Mouse (Mus musculus): ENCODE data around the gene Dscam.

The Dscam gene

GRCm38 (mm10) chr16:96761225-96761624 lies 409.3 kb downstream of the Dscam start:
- no peak for DNase-seq (ENCODE audit: low spot score)

DNA sequence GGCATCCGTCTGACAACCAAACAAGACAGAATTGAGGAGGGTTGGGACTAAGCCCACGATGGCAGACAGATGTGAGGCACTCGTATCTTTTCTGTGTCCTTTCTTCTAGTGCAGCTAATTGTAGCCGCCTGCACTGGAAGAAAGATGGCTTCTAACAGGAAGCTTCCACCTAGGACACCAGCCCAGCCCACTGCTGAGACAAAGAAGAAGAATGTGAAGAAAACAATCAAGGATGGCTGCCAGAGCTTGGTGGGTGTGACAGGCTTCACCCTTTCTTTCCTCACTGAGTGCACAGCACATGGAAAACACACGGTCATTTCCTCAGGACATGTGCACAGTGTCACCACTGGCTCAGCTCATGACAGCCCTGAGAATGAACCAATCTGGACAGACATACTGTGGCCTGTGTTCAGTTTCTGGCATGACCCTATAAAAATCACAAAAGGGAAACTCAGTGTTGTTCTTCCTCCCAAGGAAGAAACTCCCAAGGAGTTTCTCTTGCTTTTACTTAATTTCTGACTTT lies 411.4 kb downstream of the Dscam start:
- no peak for DNase-seq (ENCODE audit: low spot score)

- DNase-seq (ENCODE audit: low spot score) = no peak
Observed at GRCm38 (mm10) chr16:96758381-96758780, 412.2 kb downstream of the Dscam start.

GRCm38 (mm10) chr16:96757588-96758313 lies 412.8 kb downstream of the Dscam start:
- no peak for DNase-seq (ENCODE audit: low spot score)

GRCm38 (mm10) chr16:96756994-96757393 lies 413.6 kb downstream of the Dscam start:
- no peak for DNase-seq (ENCODE audit: low spot score)

GRCm38 (mm10) chr16:96754971-96755504 lies 415.5 kb downstream of the Dscam start:
- DNase-seq (ENCODE audit: low spot score) = no peak

DNA sequence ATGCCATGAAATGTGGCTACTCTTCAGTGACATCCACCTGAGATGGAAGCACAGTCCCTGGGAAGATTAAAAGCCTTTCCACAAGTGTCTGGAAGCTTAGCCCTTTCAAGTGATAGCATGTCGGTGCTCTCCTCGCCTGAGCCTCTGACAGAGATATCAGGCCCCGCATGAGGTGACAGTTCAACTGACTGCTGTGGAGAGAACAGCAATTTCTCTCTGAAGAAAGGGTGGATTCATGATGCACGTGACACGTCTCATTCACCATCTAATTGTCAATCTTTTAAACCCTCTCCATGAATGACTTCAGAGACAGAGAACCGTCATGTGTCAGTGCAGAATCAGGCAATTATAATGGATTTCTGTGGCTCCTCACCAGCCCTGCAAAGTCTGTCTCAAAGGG lies 416.2 kb downstream of the Dscam start:
- no peak for DNase-seq (ENCODE audit: low spot score)

DNA sequence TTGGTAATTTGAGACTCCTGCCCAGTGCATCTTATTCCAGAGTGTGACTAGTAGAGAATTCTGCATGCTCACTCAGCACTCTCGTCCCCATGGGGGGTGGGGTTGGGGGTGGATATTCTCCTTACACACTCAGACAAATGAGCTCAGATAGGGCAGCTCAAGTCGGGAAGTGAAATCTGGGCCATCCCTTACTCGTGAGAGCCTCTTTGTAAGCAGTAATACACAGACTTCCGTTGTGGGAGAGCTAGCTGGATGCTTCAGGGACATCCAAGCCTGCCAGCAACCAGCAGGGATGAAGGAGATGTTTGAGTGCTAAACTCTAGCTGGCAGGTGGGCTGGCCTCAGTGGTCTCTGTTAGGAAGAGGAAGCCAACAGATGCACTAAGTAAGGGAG lies 416.8 kb downstream of the Dscam start:
- DNase-seq (ENCODE audit: low spot score) = no peak

GRCm38 (mm10) chr16:96753164-96753780 lies 417.3 kb downstream of the Dscam start:
- DNase-seq (ENCODE audit: low spot score) = no peak

DNA sequence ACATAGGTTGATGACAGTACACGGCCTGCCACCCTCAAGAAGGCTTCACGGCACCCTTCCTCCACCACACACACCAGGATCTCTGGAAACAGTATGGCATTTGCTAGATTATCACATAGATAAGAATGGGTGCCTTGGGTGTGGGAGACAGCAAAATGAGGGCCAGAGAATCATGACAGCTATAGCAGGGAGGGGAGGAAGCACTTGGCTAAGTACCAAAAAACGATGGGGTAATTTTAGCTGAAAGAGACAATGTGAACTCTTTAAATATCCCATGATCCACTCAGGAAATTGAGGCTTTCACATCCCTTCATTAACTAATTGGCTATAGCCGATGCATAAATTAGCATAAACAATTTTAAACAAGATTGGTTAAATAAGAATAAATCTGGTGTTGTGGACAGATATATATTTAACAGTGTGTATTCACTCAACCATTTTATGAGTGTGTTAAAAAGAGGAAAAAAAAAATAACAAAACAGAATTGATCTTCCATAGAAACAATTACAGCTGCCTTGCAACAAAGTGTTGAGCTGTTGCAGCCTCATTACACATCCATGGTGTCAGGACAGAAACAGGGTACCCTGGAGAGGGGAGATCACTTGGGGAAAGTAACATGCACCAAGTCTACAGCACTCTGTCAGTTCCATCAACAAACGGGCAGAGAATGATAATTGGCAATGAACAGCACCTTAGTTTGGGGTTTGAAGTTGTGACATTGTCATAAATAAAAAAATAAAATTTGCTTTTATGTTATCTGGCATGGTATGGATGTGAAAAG lies 427.9 kb downstream of the Dscam start:
- DNase-seq (ENCODE audit: low spot score) = no peak

GRCm38 (mm10) chr16:96741336-96741735 lies 429.2 kb downstream of the Dscam start:
- no peak for DNase-seq (ENCODE audit: low spot score)

DNA sequence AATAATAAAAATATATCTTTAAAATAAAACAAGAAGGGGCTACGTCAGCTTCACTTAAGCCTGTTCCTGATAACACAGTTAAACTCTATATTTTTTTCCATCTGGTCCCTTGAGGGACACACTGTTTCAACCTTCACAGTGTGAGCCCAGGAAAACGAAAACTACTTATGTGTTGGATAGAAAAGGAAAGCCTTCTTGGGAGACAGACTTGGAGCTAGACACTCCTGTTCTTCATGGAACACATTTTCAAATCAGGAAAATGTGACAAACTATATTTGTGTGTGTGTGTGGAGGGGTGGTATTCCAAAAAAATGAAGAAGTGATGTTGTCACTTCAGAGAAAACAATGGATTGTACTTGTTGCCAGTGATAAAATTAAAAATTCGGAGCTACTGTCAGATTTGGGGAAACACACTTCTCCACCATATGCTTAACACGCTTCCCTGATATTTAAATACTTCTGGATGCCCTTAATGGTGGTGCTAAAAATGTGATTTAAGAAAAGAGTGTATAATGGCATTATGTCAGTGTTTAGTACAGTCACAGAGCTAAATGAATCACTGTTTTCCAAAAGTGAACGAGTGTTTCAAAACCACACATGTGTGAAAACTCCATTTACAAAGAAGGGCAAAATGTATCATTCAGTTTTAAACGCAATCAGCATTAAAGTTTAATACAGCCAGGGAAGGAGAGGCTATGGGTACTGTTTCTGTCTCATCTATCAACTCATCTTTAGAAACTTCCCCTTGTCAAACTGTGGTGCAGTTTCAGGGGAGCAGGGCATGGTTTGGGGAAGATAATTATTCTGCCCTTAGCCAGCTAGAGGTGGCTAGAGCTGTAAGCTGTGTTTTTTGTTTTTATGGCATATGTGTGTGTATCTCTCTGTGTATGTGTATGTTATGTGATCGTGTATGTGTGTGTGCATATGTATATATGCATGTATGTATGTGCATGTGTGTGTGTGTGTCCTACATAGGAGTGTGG lies 430.2 kb downstream of the Dscam start:
- no peak for DNase-seq (ENCODE audit: low spot score)

DNA sequence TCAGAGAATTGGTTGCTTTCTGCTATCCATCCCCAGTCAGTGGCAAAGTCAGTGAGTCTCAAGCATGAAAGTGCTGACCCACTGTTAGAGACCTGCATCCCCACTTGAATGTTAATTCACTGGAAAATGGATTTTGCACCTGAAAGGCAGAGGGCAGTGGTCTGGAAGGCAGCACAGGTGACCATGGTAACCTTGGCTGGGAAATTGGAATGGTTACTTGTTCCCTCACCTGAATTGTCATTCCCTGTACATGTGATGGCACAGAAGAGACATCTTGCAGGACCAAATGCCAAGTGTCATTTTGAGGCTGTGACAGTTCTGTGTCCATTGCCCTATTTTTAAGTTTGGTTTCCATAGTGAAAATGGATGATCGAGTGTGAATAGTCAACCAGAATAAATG lies 434.1 kb downstream of the Dscam start:
- no peak for DNase-seq (ENCODE audit: low spot score)

GRCm38 (mm10) chr16:96730881-96731280 lies 439.7 kb downstream of the Dscam start:
- no peak for DNase-seq (ENCODE audit: low spot score)

DNA sequence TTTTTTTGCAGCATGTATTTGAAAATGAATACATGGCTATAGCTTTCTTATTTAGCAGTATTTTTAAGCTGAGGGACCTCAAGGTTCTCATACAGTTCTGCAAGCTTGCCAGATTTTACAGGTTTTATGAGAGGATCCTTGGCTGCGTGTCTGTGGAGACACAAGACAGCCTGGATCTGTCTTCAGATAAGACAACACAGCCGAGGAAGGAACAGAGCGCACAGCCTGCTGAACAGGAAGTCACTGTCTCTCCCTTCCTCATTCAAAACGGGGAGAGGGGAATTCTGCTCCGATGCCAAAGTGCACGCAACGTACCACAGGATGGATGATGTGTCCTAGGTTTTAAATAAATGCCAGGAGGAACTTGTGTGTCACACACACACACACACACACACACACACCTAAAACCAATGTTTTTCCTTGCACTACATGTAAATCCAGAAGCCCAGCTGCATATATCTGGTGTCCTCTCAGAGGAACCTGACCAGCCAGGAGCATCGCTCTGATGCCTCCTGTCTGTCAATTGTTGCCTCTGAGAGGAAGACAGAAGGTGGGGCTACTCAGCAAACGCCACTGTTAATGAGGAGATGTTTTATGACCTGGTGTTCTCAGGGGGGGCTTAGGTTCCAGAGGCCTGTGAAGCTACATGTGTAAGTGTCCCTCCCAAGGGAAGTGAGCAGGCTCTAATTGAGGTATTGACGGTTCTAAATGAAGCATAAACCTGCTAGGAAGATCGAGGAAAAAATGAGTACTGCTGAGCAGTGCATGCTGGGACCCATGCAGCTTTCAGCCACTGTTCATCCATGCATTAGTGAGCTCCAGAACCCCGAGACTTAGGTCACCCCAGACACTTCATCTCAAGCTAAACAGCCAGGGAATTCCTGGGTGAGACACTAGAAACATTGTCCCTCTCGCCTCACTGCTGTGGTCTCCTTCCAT lies 442.4 kb downstream of the Dscam start:
- DNase-seq (ENCODE audit: low spot score) = no peak

- DNase-seq (ENCODE audit: low spot score) = no peak
Observed at GRCm38 (mm10) chr16:96725071-96725724, 445.4 kb downstream of the Dscam start.

- DNase-seq (ENCODE audit: low spot score) = no peak
Observed at GRCm38 (mm10) chr16:96724591-96724990, 446.0 kb downstream of the Dscam start.

DNA sequence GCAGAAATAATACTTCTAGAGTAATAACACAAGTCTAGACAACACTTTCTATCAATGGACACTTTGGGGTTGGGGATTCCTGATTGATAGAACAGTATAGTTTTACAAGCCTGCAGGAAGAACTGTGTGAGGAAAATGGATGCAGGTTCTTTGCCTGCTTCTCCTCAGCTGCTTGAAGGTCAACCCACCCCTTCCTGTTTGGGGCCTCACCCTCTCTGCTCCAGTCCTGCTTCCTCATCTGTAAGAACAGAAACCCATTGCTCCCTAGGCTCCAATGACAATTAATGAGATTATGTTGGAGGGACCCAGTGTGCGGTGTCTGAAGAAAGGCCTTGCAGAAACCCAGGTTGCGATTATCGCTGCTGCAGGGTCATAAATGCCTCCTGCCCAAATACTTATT lies 446.4 kb downstream of the Dscam start:
- no peak for DNase-seq (ENCODE audit: low spot score)

GRCm38 (mm10) chr16:96723066-96723669 lies 447.4 kb downstream of the Dscam start:
- no peak for DNase-seq (ENCODE audit: low spot score)
